Mouse (Mus musculus) spleen, adult 18-20 months (tissue): ENCODE data around the gene Tnpo2.

Source experiments
- DNase-seq, 2 experiments: peaks; one replicate each; pipeline ENCODE4 v3.0.0; 2022; ENCODE audit warnings: mixed read lengths in 2 of 2

Gene Tnpo2

DNA sequence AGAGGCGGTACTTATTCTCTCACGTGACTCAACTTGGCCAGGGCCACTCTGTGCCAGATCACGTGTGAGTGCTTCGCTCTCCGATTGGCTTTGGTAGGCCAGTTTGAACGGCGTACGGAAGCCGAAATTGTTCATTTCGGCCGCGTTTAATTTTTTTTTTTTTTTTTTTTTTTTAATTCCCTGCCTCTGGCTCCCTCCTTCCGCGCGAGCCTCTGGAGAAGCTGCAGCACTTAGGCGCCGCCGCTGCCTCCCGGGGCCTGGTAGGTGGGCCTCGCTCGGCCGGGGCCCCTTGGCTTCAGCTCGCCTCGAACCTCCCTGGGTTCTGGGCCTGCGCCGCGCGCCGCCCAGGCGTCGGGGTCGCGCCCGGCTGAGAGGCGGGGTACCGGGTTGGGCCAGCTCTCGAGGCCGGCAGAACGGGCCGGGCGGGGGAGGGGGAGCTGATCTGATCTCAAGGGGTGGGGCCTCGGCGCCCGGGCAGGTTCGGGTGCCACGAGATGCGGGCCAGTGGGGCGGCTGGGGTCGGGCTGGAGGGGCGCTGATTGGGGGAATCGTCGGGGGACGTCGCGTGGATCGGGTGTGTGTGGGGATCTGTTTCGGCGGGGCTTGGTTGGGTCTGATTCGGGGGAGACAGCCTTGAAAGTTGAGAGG lies at the start of gene Tnpo2:
TSS of gene Tnpo2 (plus strand) at position 198 of the 648 bp plus-strand sequence.
- DNase-seq: peak; percentile 74 to 76

DNA sequence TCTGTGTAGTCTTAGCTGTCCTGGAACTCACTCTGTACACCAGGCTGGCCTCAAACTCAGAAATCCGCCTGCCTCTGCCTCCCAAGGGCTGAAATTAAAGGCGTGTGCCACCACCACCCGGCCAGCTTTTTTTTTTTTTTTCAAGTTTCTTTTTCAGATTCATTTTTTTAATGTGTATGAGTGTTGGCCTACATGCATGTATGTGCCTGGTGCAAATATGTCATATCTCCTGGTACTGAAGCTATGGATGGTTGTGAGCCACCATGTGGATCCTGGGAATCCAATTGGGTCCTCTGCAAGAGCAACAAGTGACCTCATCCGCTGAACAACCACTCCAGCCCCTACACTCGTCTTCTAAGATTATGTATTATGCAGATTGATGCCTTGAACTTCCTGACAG lies 49.3 kb upstream of the Tnpo2 start:
- no peak for DNase-seq

DNA sequence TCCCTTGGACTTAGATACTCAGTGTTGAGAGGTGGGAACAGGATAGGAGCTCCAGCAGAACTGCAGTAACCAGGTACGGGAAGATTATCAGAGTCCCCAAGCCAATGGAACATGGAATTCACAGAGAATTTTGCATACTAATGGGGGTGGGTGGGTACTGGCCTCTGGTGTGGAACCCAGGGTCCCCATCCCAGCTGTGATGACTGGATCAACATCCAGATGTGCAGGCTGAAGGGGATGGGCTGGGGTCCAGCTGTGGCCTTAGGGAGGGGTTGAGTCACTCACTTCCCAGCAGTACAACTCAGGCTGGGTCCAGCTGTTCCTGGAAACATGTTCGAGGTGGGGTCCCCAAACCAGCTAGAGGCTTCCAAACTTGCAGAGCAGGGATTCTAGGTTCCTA lies 48.8 kb upstream of the Tnpo2 start:
- no peak for DNase-seq

DNA sequence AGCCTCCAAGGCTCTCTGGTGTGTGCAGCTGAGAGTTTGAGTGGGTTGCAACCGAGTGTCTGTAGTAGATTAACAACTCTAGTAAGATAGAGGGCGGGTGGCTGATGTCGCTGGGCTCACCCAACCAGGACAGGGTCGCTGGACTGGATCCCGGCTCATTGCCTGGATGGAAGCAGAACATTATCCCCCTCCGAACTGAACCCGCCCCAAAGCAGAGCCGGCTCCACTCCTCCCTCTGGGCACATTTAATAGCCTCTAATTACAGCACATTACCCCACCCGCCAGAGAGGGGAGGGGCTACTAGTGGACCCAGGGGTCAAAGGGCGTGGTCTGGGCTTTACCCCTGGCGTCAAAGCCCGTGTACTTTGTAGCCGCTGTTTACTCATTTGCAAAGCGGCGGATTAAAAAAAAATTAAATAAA lies 47.4 kb upstream of the Tnpo2 start:
- no peak for DNase-seq

DNA sequence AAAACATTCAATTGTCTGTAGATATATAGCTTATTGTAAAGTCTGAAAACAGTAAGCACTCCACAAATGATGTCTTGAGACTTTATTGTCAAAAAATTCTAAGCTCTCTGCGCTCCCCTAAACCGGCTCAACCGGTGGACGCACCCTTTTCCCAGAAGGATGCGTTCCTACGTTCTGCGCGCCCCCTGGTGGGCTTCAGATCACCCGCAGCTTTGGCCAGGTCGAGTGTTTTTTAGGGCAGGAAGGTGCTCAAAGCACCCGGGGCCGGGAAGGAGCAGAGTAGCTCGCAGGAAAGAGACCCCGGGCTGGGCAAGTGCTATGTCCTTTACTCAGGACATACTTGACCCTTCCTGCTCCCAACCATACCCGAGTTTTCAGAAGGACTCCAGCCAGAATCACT lies 46.9 kb upstream of the Tnpo2 start:
- peak; percentile 80 to 92 for DNase-seq

DNA sequence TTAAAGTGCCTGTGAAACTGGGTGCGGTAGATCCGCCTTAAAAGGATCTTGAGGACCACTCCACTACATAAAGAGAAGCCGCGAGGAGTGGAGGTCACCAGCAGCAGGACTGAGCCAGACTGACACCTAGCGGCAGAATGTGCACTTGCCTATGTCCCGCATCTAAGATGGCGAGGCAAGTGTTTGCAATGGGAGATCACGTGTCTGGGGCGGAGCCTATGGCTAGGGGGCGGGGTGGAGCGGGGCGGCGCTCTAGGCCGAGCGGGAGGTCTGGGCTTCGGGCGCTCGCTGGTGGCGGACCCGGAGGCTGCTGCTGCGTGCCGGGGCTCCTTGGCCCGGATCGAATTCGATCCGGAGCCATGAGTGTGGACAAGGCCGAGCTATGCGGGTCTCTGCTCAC lies 46.4 kb upstream of the Tnpo2 start, which contains the start of gene Hook2:
TSS of gene Hook2 (plus strand) at position 255 of the 400 bp plus-strand sequence.
- DNase-seq: peak; percentile 94 to 97

DNA sequence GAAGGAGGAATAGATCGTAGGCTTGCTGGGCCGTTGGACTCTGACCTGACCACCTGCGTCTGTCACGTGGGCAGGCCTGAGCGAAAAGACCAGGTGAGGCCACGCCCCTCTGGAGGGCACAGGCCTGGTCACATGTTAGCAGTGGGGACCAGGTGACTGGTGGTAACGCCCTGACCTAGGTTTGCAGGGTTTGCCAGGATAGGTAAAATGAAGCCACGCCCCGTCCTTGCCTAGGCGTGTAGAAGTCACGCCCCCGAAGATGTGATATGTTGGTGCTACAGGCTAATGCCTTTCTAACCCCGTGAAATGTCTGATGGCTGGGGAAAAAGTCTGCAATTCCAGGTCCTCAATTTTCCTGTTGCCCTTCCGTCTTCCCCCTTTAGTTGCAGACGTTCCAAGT lies 45.9 kb upstream of the Tnpo2 start:
- DNase-seq: no peak

DNA sequence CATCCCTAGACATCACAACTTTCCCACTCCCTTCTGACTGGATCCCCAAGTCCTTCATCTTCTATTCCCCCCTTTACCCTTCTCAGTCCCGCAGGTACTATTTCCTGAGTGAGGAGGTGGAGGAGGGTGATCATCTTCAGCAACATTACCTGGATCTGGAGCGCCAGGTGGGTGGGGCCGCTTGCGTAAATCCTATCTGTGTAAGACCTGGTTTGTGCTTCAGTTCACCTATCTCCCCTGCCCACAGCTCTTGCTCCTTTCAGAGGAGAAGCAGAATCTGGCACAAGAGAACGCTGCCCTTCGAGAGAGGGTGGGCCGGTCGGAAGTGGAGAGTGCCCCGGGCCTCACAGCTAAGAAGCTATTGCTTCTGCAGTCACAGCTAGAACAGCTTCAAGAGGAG lies 42.3 kb upstream of the Tnpo2 start:
- no peak for DNase-seq

DNA sequence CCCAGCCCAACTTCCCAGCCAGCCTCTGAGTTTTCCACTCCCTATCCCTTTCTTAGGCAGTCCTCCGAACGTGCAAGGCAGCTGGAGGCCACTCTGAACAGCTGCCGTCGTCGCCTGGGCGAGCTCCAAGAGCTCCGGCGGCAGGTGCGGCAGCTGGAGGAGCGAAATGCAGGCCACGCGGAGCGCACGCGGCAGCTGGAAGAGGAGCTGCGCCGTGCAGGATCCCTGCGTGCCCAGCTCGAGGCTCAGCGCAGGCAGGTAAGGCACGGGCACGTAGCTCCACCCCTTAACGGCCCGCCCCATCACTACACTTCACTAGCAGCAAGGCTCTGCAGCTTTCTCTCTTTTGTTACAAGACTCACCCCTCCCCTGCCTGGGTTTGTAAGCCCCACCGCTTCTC lies 41.0 kb upstream of the Tnpo2 start:
- no peak for DNase-seq

DNA sequence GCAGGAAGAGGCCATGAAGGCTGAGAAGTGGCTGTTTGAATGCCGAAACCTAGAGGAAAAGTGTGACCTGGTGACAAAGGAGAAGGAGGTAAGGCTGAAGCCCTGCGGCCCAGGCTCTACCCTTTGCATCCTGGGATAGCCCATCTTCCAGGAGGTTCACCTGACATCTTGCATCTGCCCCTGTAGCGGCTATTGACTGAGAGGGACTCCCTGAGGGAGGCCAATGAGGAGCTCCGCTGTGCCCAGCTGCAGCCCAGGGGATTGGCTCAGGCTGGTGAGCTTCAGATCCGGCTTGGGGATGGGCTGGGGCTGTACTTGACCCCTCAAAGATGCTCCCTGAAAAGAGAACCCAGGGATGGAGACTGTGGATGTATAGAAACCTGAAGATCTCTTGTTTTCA lies 39.7 kb upstream of the Tnpo2 start:
- DNase-seq: no peak

DNA sequence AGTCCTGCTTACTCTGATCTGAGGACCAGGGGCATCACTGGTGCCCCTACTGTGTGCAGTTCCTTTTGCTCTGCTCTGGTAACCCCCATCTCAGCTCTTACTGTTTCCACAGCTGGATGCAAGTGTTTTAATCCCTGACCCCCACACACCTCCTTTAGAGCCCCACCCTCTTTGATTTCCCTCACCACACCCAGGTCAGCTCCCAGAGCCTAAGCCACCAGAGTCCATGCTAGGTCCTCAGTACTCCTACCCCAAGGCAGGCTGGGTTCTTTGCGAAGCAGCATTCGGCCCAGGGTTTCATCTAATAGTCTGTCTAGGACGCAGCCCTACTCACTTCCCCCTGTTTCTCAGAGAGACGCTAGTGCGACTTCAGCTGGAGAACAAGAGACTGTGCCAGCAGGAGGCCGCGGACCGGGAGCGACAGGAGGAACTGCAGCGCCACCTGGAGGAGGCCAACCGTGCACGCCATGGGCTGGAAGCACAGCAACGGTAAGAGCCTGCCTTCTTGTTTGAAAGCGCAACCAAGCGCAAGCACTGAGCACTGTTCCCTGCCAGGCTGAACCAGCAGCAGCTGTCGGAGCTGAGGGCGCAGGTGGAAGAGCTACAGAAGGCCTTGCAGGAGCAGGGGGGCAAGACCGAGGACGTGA lies 38.9 kb upstream of the Tnpo2 start:
- peak; percentile 82 to 93 for DNase-seq

DNA sequence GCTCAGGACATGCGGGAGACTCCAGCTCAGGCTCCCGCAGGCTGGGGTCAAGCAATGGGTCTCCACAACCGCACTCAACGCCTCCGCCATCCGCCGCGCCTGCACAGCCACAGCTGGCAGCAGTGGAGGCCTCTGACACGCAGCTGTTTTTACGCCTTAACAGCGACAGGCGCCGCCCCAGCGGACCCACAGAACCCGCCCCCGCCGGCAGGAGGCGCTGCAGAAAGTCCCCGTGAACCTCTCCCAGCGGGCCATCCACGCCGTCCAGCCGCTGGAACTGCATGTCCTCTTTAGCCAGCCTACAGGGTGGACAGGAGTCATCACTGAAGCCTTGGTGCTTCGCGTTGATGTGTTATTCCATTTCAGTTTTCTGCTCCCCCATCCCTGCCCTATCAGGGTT lies 29.0 kb upstream of the Tnpo2 start:
- no peak for DNase-seq

DNA sequence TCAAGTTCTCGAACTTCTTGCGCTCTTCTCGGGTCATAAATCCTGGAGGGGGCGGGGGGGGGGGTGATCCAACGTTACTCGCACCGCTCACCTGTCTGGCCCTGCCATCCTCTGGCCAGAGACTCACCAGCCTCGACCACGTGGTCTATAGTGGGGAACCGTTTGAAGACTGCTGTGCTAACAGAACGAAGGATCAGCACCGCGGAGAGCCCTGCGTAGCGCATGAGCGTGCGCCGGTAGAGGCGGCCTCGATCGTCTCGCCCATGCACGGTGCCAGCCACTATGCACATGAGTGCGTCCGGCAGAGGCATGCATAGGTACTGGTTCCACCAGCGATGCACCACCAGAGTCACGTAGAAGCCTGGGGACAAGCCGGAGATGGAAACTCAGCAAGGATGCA lies 25.5 kb upstream of the Tnpo2 start:
- no peak for DNase-seq

DNA sequence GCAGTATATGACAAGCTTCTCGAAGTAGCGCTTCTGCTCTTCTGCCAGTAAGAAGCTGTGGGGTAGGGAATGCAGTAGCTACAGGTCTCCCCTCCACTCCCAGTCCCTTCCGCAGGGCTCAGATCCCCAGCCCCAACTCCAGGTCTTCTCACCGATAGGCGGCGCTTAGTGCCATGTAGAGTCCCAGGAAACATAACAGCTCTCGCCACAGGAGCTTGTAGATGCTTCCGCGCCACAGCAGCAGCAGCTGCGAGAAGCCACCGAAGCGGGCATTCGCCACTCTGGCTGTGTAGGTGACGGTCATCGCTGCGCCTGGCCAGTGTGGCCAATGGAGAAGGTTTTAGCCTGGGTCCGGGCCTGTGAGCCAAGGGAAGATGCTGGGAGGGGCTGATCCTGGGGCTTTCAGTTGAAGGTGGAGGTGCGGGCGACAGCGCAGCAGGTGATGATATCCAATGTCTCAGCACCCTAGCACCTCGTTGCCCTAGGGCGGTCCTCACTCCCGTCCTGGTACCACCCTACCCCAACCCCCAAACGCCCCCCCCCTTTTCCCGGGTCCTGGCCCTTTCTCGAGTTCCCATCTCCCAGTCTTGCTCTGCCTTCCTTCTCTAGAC lies 23.4 kb upstream of the Tnpo2 start:
- peak; percentile 56 to 74 for DNase-seq

DNA sequence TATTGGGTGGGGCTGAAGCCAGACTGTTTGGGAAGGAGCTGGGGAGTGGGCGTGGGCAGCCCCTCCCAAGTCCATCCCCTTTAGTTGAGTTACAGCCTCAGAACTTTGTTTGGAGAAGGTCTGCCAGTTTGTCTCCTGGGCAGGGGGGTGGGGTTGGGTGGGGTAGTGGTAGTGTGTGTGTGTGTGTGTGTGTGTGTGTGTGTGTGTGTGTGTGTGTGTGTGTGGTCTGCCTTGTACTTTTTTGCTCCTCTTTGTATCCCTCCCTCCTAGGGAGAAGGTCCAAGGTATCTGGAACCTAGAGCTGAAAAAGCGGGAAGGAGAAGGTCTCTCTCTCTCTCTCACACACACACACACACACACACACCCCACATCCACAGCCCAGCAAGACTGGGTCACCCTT lies 22.3 kb upstream of the Tnpo2 start, which contains the start of gene Best2:
TSS of gene Best2 (minus strand) at position 101 of the 400 bp plus-strand sequence.
- no peak for DNase-seq

DNA sequence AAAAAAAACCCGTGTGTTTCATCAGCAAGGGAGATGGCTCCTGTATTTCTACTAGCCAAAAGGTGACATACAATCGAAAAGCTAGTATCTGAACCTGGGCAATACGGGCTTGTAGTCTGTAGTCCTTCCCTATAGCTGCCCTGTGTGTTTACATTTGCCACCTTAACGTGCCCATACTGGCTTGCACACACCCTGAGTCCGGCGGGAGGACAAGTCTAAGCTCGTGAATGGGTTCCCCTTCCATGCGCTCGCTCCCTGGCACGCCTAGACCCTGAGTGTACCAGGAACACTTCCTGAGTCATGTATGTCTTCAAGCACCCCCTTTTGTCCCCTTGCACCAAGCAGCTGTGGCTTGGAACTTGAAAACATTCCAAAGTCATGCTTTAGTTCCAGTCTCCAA lies 20.0 kb upstream of the Tnpo2 start:
- DNase-seq: no peak

DNA sequence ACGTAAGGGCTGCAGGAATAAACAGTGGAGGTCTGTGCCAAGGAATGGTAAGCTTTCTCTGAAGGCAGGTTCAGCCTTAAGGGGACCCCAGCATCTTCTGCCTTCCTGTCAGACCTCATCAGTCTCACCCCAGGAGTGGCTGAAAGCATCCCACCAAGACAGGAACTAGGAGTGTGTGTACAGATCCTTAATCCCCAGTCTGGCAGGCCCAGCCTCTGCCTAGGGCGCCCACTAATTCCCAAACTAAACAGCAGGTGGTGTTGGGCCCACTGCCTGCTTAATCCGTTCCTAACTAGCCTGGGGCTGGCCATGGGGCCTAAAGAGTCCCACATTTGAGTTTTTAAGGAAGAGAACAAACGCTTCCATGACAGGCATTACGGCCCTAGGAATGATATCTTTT lies 19.5 kb upstream of the Tnpo2 start:
- no peak for DNase-seq

DNA sequence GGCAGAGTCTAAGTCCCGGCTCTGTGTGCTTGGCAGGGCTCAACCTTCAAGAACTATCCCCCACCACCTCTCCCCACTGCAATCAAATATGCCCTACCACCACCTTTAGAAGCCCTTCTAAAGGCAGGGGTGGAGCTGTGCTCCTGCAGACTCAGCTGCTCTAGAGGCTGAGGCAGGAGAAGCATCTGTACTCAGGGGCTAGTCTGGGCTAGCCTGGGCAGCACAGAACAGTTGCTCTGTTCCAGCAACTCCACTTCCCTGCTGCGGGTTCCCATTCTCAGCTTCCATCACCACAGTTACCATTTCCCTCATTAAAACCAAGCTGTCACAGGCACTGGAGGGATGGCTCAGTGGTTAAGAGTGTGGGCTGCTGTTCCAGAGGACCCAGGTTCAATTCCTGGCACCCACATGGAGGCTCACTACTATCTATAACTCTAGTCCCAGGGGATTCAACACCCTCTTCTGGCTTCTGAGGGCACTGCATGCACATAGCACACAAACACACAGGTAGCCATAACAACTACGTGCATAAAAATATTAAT lies 15.1 kb upstream of the Tnpo2 start:
- DNase-seq: no peak

DNA sequence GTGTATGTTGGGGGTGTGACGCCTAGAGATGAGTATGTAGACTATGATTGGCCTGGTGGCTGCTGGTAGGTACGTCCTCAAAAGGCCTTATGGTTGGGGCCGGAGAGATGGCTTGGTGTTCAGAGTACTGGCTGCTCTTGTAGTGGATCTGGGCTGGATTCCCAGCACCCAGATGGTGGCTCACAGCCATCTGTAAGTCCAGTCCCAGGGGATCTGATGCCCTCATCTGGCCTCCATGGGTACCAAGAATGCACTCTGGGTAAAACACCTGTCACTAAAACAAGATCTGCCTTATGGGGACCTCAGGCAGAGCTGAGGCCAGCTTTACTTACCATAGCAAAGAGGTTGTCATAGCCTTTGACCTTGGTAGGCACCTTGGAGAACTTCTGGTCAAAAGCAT lies 12.9 kb upstream of the Tnpo2 start:
- DNase-seq: no peak

DNA sequence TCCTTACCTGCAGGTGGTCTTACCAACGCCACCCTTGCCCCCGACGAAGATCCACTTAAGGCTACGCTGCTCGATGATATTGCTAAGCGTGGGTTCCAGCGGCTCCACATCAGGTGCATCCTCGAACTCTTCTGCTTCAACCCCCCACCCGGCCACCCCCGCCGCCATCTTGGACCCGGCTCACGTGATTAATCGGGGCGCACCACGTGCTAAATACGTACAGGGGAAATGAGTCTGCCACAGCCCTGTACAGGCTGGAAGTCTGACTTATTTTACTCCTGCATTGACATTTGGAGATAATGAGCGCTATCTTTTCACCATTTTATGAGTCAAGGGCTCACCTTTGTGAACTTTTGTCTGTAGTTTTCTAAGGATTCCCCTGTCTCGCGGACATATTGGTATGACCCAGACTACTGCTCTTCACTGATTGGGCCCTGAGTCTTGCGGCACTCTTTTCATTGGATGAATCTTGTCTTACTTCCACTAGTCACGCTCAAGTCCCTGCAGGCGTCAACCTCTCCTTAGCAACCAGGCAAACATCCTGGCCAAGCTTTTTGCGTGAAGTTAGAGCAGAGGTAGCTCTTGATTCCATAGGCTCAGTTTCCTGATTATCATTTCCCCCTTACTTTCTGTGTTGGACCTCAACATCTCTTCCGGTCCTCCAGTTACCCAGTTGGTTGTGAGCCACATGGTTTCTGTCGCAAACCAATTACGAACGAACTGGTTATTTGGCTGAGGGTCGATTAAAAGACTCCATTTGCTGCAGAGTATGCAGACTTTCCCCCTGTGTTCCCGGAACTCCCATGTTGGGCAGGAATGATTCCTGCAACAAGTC lies 11.4 kb upstream of the Tnpo2 start, which contains the start of gene Asna1:
TSS of gene Asna1 (minus strand) at position 184 of the 835 bp plus-strand sequence.
- peak; percentile 61 to 76 for DNase-seq

DNA sequence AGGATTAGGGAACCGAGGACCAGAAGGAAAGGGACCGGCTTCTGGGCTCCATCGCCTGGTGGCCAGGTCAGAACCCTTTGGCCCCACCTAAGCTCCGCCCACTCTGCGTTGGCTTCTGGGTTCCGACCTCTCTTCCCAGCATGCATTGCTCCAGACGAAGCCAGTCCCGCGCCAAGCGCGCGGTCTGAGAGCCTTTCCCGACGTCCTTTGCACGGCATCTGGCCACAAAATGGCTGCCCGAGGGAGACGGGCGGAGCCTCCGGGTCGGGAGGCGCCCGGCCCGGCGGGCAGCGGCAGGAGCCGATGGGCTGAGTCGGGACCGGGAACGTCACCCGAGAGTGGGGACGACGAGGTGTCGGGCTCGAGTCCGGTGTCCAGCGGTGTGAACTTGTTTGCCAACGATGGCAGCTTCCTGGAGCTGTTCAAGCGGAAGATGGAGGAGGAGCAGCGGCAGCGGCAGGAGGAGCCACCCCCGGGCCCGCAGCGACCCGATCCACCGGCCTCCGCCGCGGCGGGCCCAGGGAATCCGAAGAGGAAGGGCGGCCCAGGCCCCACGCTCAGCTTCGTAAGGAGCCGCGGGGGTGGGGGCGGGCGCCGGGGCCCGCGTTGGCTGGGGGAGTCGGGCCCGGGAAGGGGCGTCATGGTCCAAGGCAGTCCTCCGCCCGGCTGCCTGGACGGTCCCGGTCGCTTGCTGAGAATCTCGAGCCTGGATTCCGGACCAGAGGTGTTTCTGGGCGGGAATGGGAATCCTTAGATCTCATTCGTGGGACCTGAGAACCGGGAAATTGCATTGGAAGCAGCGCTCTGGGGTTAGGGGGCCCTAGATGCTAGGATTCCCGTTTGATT lies 9.8 kb upstream of the Tnpo2 start, which contains the start of gene Trir:
TSS of gene Trir (plus strand) at position 154 of the 846 bp plus-strand sequence.
- peak; percentile 93 to 94 for DNase-seq

DNA sequence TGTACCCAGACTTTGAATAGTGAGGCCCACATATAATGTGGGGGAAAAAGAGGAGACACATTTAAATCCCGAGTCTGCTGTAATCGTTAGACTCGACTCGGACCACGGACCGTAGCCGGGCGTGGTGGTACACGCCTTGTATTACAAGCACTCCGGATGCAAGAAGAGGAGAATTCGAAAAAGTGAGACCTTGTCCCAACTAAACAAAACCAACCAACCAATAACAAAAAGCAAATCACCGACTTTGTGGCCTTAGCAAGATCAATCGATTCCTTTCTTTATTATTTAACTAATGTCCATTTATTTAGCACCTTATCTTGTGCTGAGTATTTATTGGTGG lies 9.2 kb upstream of the Tnpo2 start:
- no peak for DNase-seq
